31 mouse cellular contexts compared by ENCODE assay signal in genomic region chr11:70168136-70168535, GRCm38 (mm10). TPM values are rescaled to one million over a fixed set of nuclear protein-coding genes. Genes with fewer than 3 reads are reported as not detected.
DNase-seq lines count a peak whose midpoint lies in the region; ATAC-seq and TF ChIP-seq lines count a peak whose summit lies in the region.
"Had no signal": no experiment of that assay in that cellular context is flagged by ENCODE, and none has a peak within 500 bp of the region (broad histone marks: within the 10 kb centered on the region; RNA-seq: fewer than 3 reads in every experiment).

No protein-coding gene starts in this region.

- no peaks in the 10 kb centered on the region for H3K36me3 ChIP-seq in kidney, embryonic 14.5 days (ENCODE audit: control insufficient read depth, insufficient read depth, low read length)
- no peaks in the 10 kb centered on the region for H3K36me3 ChIP-seq in kidney, embryonic 16.5 days (ENCODE audit: insufficient read depth, low read length)
- H3K36me3 ChIP-seq in limb, embryonic 13.5 days = no peaks in the 10 kb centered on the region
- no peaks in the 10 kb centered on the region for H3K36me3 ChIP-seq in limb, embryonic 10.5 days
- H3K36me3 ChIP-seq: embryonic facial prominence, embryonic 13.5 days; embryonic facial prominence, embryonic 15.5 days; forebrain, embryonic 10.5 days; forebrain, embryonic 12.5 days had no signal

- 28% methylated on average over 7 of the region's 7 CpGs for WGBS in kidney, embryonic 14.5 days
- 23% methylated on average over 7 of the region's 7 CpGs for WGBS in kidney, embryonic 16.5 days
- 34% methylated on average over 7 of the region's 7 CpGs for WGBS in limb, embryonic 13.5 days
- WGBS in limb, embryonic 10.5 days = 50% methylated on average over 7 of the region's 7 CpGs

- peaks cover 11% of the 10 kb centered on the region for H3K4me1 ChIP-seq in kidney, embryonic 14.5 days (ENCODE audit: control insufficient read depth, insufficient read depth, low read length)
- H3K4me1 ChIP-seq in kidney, embryonic 16.5 days (ENCODE audit: insufficient read depth, low read length) = peaks cover 10% of the 10 kb centered on the region; the same call in 1 of the 2 replicates
- H3K4me1 ChIP-seq in limb, embryonic 13.5 days = peaks cover 10% of the 10 kb centered on the region; the same call in 1 of the 2 replicates
- H3K4me1 ChIP-seq in limb, embryonic 10.5 days = peaks cover 10% of the 10 kb centered on the region
- H3K4me1 ChIP-seq: embryonic facial prominence, embryonic 13.5 days; embryonic facial prominence, embryonic 15.5 days; forebrain, embryonic 12.5 days had no signal

- no peaks in the 10 kb centered on the region for H3K9me3 ChIP-seq in kidney, embryonic 14.5 days (ENCODE audit: control insufficient read depth, low read length)
- no peaks in the 10 kb centered on the region for H3K9me3 ChIP-seq in kidney, embryonic 16.5 days (ENCODE audit: low read length)
- no peaks in the 10 kb centered on the region for H3K9me3 ChIP-seq in limb, embryonic 13.5 days
- H3K9me3 ChIP-seq in limb, embryonic 10.5 days (replicated peaks) = no peaks in the 10 kb centered on the region
- H3K9me3 ChIP-seq: embryonic facial prominence, embryonic 13.5 days; embryonic facial prominence, embryonic 15.5 days; forebrain, embryonic 10.5 days; forebrain, embryonic 12.5 days had no signal

- peak overlapping the region; percentile 2 for H3K4me3 ChIP-seq in gastrocnemius, adult 2 months
- H3K4me3 ChIP-seq in kidney, embryonic 14.5 days (ENCODE audit: low read length) = no peak overlapping the region
- no peak overlapping the region for H3K4me3 ChIP-seq in kidney, embryonic 16.5 days (ENCODE audit: low read length)
- no peak overlapping the region for H3K4me3 ChIP-seq in limb, embryonic 13.5 days
- no peak overlapping the region for H3K4me3 ChIP-seq in limb, embryonic 10.5 days
- H3K4me3 ChIP-seq: embryonic facial prominence, embryonic 13.5 days; embryonic facial prominence, embryonic 15.5 days; erythroblast, embryonic 14.5 days; forebrain, embryonic 10.5 days; forebrain, embryonic 12.5 days had no signal

- peak; percentile 76 for ATAC-seq in kidney, embryonic 14.5 days (ENCODE audit: low FRiP score, low TSS enrichment)
- ATAC-seq in kidney, embryonic 16.5 days (ENCODE audit: low FRiP score, low TSS enrichment) = peak; percentile 67; the same call in 1 of the 2 replicates
- peak; percentile 36; the same call in 1 of the 2 replicates for ATAC-seq in limb, embryonic 13.5 days (ENCODE audit: low FRiP score, low read depth)
- ATAC-seq: activated CD4-positive, CD25-positive, alpha-beta regulatory T cell, adult 4 months; CD4-positive, CD25-positive, alpha-beta regulatory T cell, adult 4 months; forebrain, embryonic 14.5 days; Patski had no signal

- H3K27ac ChIP-seq in gastrocnemius, adult 2 months = no peak overlapping the region
- H3K27ac ChIP-seq in kidney, embryonic 14.5 days (ENCODE audit: low read depth, low read length) = no peak overlapping the region
- no peak overlapping the region for H3K27ac ChIP-seq in kidney, embryonic 16.5 days (ENCODE audit: low read length)
- no peak overlapping the region for H3K27ac ChIP-seq in limb, embryonic 13.5 days
- no peak overlapping the region for H3K27ac ChIP-seq in limb, embryonic 10.5 days
- H3K27ac ChIP-seq: embryonic facial prominence, embryonic 13.5 days; embryonic facial prominence, embryonic 15.5 days; forebrain, embryonic 10.5 days; forebrain, embryonic 12.5 days had no signal

- H3K9ac ChIP-seq in kidney, embryonic 14.5 days (ENCODE audit: low read depth, low read length) = no peak overlapping the region
- no peak overlapping the region for H3K9ac ChIP-seq in kidney, embryonic 16.5 days (replicated peaks; ENCODE audit: low read length)
- no peak overlapping the region for H3K9ac ChIP-seq in limb, embryonic 13.5 days
- H3K9ac ChIP-seq: embryonic facial prominence, embryonic 13.5 days; embryonic facial prominence, embryonic 15.5 days; forebrain, embryonic 12.5 days had no signal

- H3K27me3 ChIP-seq in kidney, embryonic 14.5 days (ENCODE audit: control insufficient read depth, insufficient read depth, low read length) = no peaks in the 10 kb centered on the region
- no peaks in the 10 kb centered on the region for H3K27me3 ChIP-seq in kidney, embryonic 16.5 days (ENCODE audit: insufficient read depth, low read length)
- no peaks in the 10 kb centered on the region for H3K27me3 ChIP-seq in limb, embryonic 13.5 days
- no peaks in the 10 kb centered on the region for H3K27me3 ChIP-seq in limb, embryonic 10.5 days (ENCODE audit: low read depth, poor library complexity, severe bottlenecking)
- H3K27me3 ChIP-seq: embryonic facial prominence, embryonic 13.5 days; embryonic facial prominence, embryonic 15.5 days had no signal

- no peak for DNase-seq in gastrocnemius, adult 2 months
- DNase-seq in gastrocnemius, postnatal 4 days (ENCODE audit: low spot score in 2 of 2) = no peak
- no peak for DNase-seq in kidney, postnatal 4 days
- DNase-seq in kidney, adult 11 months = no peak
- DNase-seq in limb, embryonic 10.5 days (ENCODE audit: low spot score) = no peak
- DNase-seq: adrenal gland, adult 8-10 months; adrenal gland, postnatal 14 days; adrenal gland, postnatal 36 days; B cell, adult 2 months; cerebellum, adult 11 months; cerebellum, adult 18-20 months; cerebellum, adult 8-10 months; cerebellum, adult 9-11 months; cerebellum, postnatal 14 days; cerebellum, postnatal 36 days; embryo, embryonic 11 days had no signal

- intact Hi-C loops in gastrocnemius, adult 2 months (cut with DNase I) = no loop called here

- H3K4me2 ChIP-seq in kidney, embryonic 14.5 days (replicated peaks; ENCODE audit: low read depth, low read length) = no peak overlapping the region
- H3K4me2 ChIP-seq in kidney, embryonic 16.5 days (replicated peaks; ENCODE audit: low read depth, low read length) = no peak overlapping the region; the same call in 1 of the 2 replicates
- no peak overlapping the region for H3K4me2 ChIP-seq in limb, embryonic 13.5 days (replicated peaks)
- H3K4me2 ChIP-seq: embryonic facial prominence, embryonic 13.5 days; embryonic facial prominence, embryonic 15.5 days; forebrain, embryonic 12.5 days had no signal

- TF ChIP-seq CTCF in gastrocnemius, adult 2 months (IDR thresholded peaks at IDR 0.05) = no peak

RNA-seq across cellular contexts. Expression of gene Clec10a, which starts 12.1 kb away (rescaled TPM):
- 1 to 10 TPM; 2.1 to 2.7 TPM for total RNA-seq in gastrocnemius, adult 2 months (2021)
- total RNA-seq in gastrocnemius, postnatal 4 days (2021) = 10 to 100 TPM in 1 of 2 experiments, 1 to 10 TPM in 1; 8.6 to 10.5 TPM
- polyA plus RNA-seq in kidney, embryonic 14.5 days (2014; fragmentation: Nextera tagmentation; extraction: Ambion mirVana) = 0.57 and 0.74 TPM in 2 replicates
- polyA plus RNA-seq in kidney, embryonic 16.5 days (2015; fragmentation: Nextera tagmentation; extraction: Ambion mirVana) = 0.67 and 0.80 TPM in 2 replicates
- polyA plus RNA-seq in limb, embryonic 13.5 days (2015; fragmentation: Nextera tagmentation; extraction: Ambion mirVana) = 0.61 and 1.1 TPM in 2 replicates
- not detected in 2 replicates for polyA plus RNA-seq in limb, embryonic 10.5 days (2016; fragmentation: Nextera tagmentation; extraction: Ambion mirVana)
- total RNA-seq: CH12.LX had no signal
- polyA plus RNA-seq: activated CD4-positive, CD25-positive, alpha-beta regulatory T cell, adult 4 months; CD4-positive, CD25-positive, alpha-beta regulatory T cell, adult 4 months; erythroblast, embryonic 14.5 days; forebrain, embryonic 10.5 days; Patski had no signal

RNA-seq across cellular contexts. Expression of gene Mgl2, which starts 38.0 kb away (rescaled TPM):
- total RNA-seq in gastrocnemius, adult 2 months (2021) = 1 to 10 TPM in 1 of 2 experiments, under 1 TPM in 1; 0.94 to 3.3 TPM
- 1 to 10 TPM; 2.8 to 4.2 TPM for total RNA-seq in gastrocnemius, postnatal 4 days (2021)
- 0.60 TPM in 1 of 2 replicates, not detected in the other for polyA plus RNA-seq in kidney, embryonic 14.5 days (2014; fragmentation: Nextera tagmentation; extraction: Ambion mirVana)
- polyA plus RNA-seq in kidney, embryonic 16.5 days (2015; fragmentation: Nextera tagmentation; extraction: Ambion mirVana) = 0.31 and 0.36 TPM in 2 replicates
- 0.25 and 0.75 TPM in 2 replicates for polyA plus RNA-seq in limb, embryonic 13.5 days (2015; fragmentation: Nextera tagmentation; extraction: Ambion mirVana)
- 0.10 and 0.16 TPM in 2 replicates for polyA plus RNA-seq in limb, embryonic 10.5 days (2016; fragmentation: Nextera tagmentation; extraction: Ambion mirVana)
- total RNA-seq: G1E had no signal
- polyA plus RNA-seq: CD4-positive, CD25-positive, alpha-beta regulatory T cell, adult 4 months; embryonic facial prominence, embryonic 11.5 days; erythroblast, embryonic 14.5 days; forebrain, embryonic 10.5 days; forebrain, embryonic 12.5 days; G1E; Patski had no signal

RNA-seq across cellular contexts. Expression of gene Slc16a11, which starts 44.4 kb away (rescaled TPM):
- total RNA-seq in gastrocnemius, adult 2 months (2021) = not detected
- not detected for total RNA-seq in gastrocnemius, postnatal 4 days (2021)
- polyA plus RNA-seq in kidney, embryonic 14.5 days (2014; fragmentation: Nextera tagmentation; extraction: Ambion mirVana) = 3.0 and 3.5 TPM in 2 replicates
- polyA plus RNA-seq in kidney, embryonic 16.5 days (2015; fragmentation: Nextera tagmentation; extraction: Ambion mirVana) = 5.2 and 5.5 TPM in 2 replicates
- 1.5 and 1.7 TPM in 2 replicates for polyA plus RNA-seq in limb, embryonic 13.5 days (2015; fragmentation: Nextera tagmentation; extraction: Ambion mirVana)
- polyA plus RNA-seq in limb, embryonic 10.5 days (2016; fragmentation: Nextera tagmentation; extraction: Ambion mirVana) = 0.84 and 1.6 TPM in 2 replicates
- total RNA-seq: G1E had no signal
- polyA plus RNA-seq: activated CD4-positive, CD25-positive, alpha-beta regulatory T cell, adult 4 months; CD4-positive, CD25-positive, alpha-beta regulatory T cell, adult 4 months; erythroblast, embryonic 14.5 days; G1E had no signal

RNA-seq across cellular contexts. Expression of gene Slc16a13, which starts 52.7 kb away (rescaled TPM):
- under 1 TPM; 0.28 to 0.67 TPM for total RNA-seq in gastrocnemius, adult 2 months (2021)
- 1 to 10 TPM; 2.6 to 3.2 TPM for total RNA-seq in gastrocnemius, postnatal 4 days (2021)
- 8.4 and 14.2 TPM in 2 replicates for polyA plus RNA-seq in kidney, embryonic 14.5 days (2014; fragmentation: Nextera tagmentation; extraction: Ambion mirVana)
- polyA plus RNA-seq in kidney, embryonic 16.5 days (2015; fragmentation: Nextera tagmentation; extraction: Ambion mirVana) = 18.6 and 19.3 TPM in 2 replicates
- polyA plus RNA-seq in limb, embryonic 13.5 days (2015; fragmentation: Nextera tagmentation; extraction: Ambion mirVana) = 10.9 and 11.5 TPM in 2 replicates
- 11.6 and 16.3 TPM in 2 replicates for polyA plus RNA-seq in limb, embryonic 10.5 days (2016; fragmentation: Nextera tagmentation; extraction: Ambion mirVana)
